Mouse (Mus musculus): ENCODE data around the gene Klk12. TPM values are rescaled to one million over a fixed set of nuclear protein-coding genes. Genes with fewer than 3 reads are reported as not detected.

Klk12 gene
- not detected for total RNA-seq (2023)

DNA sequence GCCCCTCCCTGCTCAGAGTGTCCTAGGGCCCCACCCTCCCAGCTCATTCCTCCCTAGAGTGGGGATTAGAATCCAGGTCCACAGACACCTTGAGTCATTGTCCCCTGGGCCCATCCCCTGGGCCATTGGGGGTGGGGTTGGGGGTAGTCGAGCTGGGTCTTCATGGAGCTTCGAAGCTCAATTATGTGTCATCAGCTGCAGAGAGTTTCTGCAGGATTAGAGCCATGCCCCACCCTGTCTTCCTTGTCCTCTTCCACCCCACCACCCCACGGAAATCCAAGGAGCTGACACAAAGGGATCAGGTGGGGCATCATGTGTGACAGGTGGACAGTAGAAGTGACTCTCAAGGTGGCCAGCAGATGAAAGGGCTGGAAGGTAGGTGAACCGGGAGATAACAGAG, at the start of gene Klk12:
Gene Klk12 (plus strand): TSS at position 301 of the 400 bp plus-strand sequence.

DNA sequence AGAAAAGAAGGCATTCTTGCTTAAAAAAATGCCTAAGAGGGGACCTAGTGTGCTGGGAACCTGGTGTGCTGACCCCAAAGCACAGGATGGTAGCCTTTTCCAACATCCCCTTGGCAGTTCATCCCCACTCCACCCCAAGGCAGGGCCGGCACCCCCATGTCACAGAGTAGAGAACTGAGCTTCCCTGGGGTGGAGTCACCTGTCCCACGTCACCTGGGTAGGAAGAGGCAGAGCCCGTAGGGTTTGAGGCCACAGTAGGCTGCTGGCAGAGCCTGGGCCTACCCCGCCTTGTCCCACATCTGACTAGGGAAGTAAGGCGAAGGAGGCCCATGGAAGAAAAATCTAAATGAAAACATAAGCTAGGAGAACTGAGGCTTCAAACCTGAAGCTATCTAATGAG, 5.7 kb downstream of the Klk12 start, which contains the start of gene Klk11:
Gene Klk11 (plus strand): TSS at position 241 of the 400 bp plus-strand sequence.

DNA sequence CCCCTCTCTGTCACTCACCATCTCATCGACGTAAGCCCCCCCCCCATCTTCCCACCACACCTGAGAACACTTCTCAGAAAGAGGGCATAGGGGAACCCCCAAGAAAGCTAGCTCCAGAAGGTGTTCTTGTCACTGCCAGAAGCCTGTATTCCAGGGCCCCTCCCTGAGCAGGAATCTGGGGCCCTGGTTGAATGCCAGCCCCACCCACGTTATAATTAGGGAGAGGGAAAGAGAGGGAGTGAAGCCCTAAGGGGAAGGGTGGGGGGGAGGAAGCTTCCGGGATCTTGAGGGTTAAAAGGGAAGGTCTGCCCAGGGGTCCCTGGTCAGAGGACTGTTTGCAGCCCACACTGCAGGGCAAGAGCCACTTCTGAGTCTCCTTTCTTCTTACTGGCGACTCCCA, 12.0 kb downstream of the Klk12 start, which contains the start of gene Klk10:
Gene Klk10 (plus strand): TSS at position 290 of the 400 bp plus-strand sequence.

DNA sequence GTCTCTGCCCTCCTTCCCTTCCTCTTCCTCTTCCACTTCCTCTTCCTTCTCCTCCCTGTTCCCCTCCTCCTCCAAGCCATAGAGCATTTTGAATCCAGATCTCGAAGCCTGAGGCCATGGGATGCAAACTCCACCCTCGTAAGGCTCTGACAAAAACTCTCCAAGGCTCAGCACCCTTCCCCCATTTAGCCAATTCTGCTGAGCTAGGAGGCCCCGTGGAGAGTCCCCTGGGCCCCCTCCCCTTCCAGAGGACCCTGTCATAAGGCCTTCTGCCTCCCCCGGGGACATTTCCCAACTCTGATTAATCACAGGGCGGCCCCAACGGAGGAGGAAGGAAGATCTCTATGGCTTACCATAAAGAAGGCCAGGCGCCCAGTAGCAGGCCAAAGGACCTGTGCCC, 22.9 kb downstream of the Klk12 start, which contains the start of gene Klk9:
Gene Klk9 (plus strand): TSS at position 301 of the 400 bp plus-strand sequence.

DNA sequence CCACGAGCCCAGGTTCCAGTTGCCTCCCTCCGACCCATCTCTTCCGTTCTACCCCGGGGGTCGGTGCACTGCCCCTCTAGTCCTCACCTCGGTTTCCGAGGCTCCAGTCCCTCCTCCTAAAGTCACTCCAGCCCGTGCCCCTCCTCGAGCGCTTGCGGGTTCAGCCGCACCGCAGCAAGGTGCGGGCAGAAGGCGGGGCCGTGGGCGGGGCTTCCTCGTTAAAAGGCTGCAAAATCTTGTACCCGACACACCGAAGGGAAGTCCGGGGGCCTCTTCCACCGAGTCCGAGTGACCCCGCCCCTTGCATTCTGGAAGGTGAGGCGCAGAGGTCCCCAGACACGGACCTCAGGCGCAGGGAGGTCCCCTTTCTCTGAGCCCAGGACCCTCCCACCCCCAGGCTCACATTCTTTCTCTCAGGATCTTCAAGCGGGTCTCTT, 28.7 kb downstream of the Klk12 start, which contains the start of gene Klk8:
Gene Klk8 (plus strand): TSS at position 245 of the 437 bp plus-strand sequence.

DNA sequence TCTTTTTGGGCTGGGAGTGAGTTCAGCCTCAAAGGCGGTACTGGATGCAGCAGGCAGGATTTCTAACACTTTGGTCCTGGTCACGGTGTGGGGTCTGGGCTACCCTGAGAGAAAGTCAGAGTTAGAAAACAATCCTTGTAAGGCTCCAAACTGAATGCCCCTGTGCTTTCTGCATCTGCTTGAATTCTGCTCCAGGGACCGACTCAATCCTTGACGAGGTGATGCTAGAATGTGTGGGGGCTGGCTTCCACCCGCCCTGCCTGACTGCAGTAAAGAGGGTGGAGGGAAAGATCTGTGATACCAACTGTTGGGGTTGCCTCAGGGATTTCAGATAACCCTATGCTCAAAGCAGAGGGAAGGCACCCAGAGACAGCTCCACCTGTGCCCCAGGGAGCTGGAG, 42.3 kb downstream of the Klk12 start, which contains the start of gene Klk7:
Gene Klk7 (plus strand): TSS at position 301 of the 400 bp plus-strand sequence.

Other genes starting within 250 kb of the Klk12 start
- gene Cd33, start 224.5 kb upstream of the Klk12 start, total RNA-seq (2023): 1 to 10 TPM; 1.0 to 2.3 TPM
- 1 to 10 TPM; 2.5 to 3.0 TPM for gene Zfp658, start 206.6 kb upstream of the Klk12 start, total RNA-seq (2023)
- 1 to 10 TPM; 7.8 to 9.9 TPM for gene Zfp719, start 189.3 kb upstream of the Klk12 start, total RNA-seq (2023)
- gene Zfp819, start 161.7 kb upstream of the Klk12 start, total RNA-seq (2023): not detected
- not detected for gene Ceacam18, start 134.2 kb upstream of the Klk12 start, total RNA-seq (2023)
- 1 to 10 TPM in 1 of 2 experiments, under 1 TPM in 1; 0.30 to 1.7 TPM for gene Siglece, start 108.7 kb upstream of the Klk12 start, total RNA-seq (2023)
- gene Ctu1, start 96.9 kb upstream of the Klk12 start, total RNA-seq (2023): 10 to 100 TPM in 1 of 2 experiments, 1 to 10 TPM in 1; 5.8 to 10.3 TPM
- not detected for gene Klk14, start 78.5 kb upstream of the Klk12 start, total RNA-seq (2023)
- gene Klk13, start 56.3 kb upstream of the Klk12 start, total RNA-seq (2023): not detected
- gene Klk11, start 5.7 kb downstream of the Klk12 start, total RNA-seq (2023): not detected
- not detected for gene Klk10, start 12.1 kb downstream of the Klk12 start, total RNA-seq (2023)
- gene Klk9, start 23.0 kb downstream of the Klk12 start, total RNA-seq (2023): not detected
- 1 to 10 TPM; 2.6 to 5.1 TPM for gene Klk8, start 28.7 kb downstream of the Klk12 start, total RNA-seq (2023)
- under 1 TPM in 1 of 2 experiments, not detected in 1; 0.38 TPM for gene Klk7, start 42.4 kb downstream of the Klk12 start, total RNA-seq (2023)
- gene Klk6, start 55.6 kb downstream of the Klk12 start, total RNA-seq (2023): not detected
- gene Klk5, start 73.1 kb downstream of the Klk12 start, total RNA-seq (2023): not detected
- gene Klk4, start 112.3 kb downstream of the Klk12 start, total RNA-seq (2023): not detected
- not detected for gene Klk15, start 164.8 kb downstream of the Klk12 start, total RNA-seq (2023)
- not detected for gene Klk1b8, start 181.8 kb downstream of the Klk12 start, total RNA-seq (2023)
- not detected for gene Klk1b1, start 197.9 kb downstream of the Klk12 start, total RNA-seq (2023)
- gene Klk1b9, start 207.2 kb downstream of the Klk12 start, total RNA-seq (2023): not detected
- gene Klk1b11, start 227.0 kb downstream of the Klk12 start, total RNA-seq (2023): not detected
- gene Klk1b26, start 243.3 kb downstream of the Klk12 start, total RNA-seq (2023): not detected

Data from B cell, adult 67 days (primary cell).